Mouse (Mus musculus): ENCODE measurements at regions not wholly inside any gene's neighbourhood (a gene's known extent, or its start where the extent isn't known, plus 50 kb on each side); places are given as distances from the start of the nearest gene placed in this dataset.
"Not testable (repeated sequence)": the region's sequence is repeated elsewhere in the genome, so short reads cannot be mapped to it uniquely, and the experiment has no call there.

DNA sequence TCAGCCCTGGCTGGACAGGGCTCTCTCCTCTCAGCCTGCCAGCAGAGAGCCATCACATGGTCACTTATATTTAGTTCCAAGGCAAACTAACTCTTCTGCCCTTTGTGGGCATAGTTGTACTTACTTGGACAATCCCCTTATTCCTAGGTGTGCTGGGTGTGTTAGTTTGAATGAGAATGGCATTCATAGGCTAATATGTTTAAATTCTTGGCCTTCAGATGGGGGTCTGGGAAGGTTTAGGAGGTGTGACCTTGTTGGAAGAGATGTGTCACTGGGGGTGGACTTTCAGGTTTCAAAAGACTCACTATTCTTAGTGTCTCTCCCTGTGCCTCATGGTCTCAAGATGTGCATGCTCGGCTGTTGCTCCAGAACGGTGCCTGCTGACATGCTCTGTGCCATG lies 250.5 kb upstream of the Myo3a start:
- DNase-seq (ENCODE audit: low read depth, low spot score): no peak

DNA sequence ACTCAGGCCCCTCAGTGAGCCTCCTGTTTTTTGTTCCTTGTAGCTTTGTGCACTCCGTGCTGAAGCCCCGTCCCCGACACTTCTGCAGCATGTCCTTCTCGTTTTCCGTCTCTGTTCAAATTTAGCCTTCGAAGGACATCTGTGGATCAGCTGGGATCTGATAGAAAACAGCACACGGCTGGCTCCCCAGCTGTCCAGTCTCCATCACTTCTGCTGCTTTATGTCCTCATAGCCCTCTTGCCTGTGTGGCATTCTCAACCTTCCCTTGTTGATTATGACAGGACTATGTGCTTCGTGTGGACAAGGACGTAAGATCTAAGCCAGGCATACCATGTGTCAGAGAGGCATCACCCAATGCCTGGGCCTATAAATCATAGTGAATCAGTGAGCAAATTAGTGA lies 247.1 kb upstream of the Myo3a start:
- DNase-seq (ENCODE audit: low read depth, low spot score): no peak

DNA sequence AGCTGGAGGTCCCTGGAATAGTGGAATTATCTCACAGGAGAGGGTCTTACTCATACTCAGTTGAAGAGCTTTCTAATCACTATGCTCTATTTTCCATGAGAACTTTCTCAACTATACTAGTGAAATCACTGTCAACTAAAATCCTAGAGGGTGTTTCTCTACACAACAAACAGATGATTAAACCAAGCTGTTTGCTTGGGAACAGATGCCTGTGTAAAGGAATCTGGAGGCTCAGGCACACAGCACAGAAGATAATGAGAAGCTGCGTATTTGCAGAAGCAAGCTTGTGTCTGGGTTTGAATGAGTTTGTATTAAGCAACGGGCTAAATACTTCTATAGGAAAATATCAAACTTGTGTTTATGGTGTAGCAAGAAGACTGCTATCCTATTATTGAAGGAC lies 202.9 kb upstream of the Myo3a start:
- DNase-seq (ENCODE audit: low read depth, low spot score): no peak

DNA sequence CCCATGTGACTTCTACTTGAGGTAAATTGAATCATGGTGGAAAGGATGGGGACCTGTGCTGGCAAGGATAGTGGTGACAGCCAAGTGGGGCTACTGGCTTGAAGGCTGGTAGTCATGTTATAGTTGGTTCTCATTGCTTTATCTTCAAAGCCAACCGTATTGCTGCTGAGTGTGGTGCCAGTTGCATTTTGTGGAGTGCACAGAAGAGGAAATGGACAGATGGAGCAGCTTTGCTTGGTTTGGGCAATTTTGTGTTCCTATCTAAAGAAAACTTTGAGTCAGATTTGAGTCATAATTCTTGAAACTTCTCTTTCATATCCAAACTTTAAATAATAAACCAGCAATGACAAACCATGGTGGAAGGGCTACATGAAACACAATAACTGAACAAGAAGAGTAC lies 200.5 kb upstream of the Myo3a start:
- DNase-seq (ENCODE audit: low read depth, low spot score): peak; percentile 2

DNA sequence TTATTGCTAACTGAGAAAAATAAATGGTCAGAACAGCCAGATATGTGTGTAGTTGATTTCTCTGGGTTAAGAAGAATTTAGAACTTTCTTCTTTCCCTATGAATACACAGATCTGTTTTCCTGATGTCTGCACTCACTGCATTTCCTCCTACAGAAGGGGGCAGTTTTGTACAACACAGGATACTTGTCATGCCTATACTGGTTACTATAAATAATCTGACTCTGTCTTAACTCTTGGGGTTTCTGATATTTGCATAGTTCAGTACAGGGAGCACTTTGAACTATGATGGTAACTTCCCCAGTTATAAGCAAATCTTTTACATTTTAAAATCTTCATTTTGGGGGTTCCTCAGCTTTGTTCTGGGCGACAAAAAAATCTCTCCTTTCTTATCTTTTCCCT lies 198.7 kb upstream of the Myo3a start:
- no peak for DNase-seq (ENCODE audit: low read depth, low spot score)

DNA sequence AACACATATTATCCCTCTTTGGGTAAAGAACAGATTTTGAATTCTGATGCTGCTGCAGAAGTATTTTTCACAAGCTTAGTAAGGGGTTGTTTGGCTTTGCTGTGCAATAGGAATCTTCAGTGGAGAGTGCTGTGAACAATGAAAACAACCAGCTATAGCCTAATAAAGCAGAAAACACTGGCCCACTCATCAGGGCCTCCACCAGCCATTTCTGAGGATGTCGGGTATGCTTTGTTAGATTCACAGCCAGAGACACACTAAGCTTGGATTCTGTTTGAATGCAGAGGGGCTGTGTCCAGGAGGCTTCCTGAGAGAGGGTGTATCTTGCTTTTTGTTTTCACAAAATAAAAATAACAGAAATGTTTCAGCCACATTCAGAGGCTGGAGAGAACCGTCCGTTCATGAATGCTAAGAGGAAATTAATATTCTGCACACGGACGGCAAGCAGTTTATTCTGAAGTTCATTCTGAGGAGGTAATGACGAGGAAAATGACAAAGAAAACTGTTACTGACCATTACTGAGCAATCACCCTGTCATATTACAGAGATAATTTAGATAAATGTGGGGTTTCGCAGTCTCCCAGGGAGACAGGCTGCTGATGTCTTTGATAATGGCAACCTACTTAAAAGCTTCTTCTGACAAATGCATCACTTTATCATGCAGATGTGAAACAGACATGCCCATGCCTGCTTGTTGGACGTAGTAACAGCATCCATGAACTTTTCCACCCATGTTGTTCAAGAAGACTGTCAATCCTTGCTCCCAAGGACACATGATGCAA lies 198.1 kb upstream of the Myo3a start:
- DNase-seq (ENCODE audit: low read depth, low spot score): no peak

DNA sequence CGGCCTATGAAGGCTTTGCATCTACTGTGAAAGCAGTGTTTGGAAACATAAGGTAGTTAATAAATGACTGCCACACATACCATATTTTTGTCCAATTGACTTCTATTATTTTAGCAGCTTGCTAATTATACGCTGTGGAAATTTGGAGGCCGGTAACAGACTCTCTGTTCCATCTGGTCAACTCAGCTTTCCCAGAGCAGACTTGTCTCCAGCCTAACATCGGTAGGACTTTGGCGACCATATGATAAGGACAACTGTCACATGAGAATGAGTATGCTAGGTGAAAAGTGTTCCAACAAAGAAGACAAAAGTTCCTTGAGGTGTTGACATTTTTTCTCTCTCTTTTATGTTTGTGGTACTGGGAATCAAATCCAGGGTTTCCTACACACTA lies 197.5 kb upstream of the Myo3a start:
- DNase-seq (ENCODE audit: low read depth, low spot score): no peak

DNA sequence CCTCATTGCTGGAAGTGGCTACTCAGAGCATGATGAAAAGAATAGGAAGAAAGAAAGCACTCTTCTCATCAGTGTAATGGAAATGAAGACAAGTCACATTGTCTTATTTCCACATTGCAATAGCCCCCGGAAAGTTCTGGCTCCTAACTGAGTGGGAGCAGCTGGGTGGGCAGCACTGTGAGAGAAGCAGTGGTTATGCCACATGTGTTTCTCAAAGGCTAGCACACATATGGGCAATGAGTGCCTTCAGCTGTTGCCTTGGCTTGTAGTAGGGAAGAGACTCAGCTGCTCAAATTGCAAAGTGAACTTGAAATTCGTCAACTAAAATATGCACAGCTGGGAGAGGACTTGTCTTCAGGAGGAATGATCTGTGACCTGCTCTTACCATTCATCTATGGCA lies 190.5 kb upstream of the Myo3a start:
- no peak for DNase-seq (ENCODE audit: low read depth, low spot score)

DNA sequence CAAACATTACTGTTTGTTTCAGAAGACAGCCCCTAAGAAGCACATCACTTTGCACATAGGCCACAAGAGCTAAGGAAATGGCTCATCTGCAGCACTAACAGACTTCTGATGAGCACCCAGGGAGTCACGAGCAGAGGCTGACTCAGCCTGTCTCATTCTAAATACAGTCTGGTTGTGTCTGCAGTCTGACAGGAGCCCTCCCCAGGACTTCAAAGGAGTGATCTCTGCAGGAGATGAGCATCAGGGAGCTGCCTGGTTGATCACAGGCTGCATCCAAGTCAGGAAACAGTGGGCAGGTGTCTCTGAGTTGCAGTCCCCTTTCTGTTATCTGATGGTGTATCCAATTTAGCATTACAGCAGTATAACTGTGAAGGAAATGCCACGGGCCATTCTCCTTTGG lies 188.5 kb upstream of the Myo3a start:
- peak; percentile 13 for DNase-seq (ENCODE audit: low read depth, low spot score)

DNA sequence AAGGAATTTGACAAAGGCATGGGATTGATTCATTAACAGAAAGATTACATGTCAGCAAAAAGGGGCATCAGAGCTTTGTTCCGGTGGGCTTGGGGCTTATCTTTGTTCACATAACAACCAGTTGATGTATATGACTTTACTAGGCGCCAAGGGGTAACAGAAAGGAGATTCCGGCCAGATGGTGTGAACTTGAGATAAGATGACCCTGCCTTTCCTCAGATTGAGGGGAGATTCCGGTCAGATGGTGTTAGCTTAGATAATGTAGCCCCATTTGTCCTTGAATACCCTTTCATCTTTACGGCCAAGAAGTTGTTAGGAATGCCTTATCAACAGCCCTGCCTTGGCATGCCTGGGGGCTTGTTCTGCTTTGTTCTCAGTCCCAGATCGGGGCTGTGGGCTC lies 183.4 kb upstream of the Myo3a start:
- not testable (repeated sequence) for DNase-seq (ENCODE audit: low read depth, low spot score)

DNA sequence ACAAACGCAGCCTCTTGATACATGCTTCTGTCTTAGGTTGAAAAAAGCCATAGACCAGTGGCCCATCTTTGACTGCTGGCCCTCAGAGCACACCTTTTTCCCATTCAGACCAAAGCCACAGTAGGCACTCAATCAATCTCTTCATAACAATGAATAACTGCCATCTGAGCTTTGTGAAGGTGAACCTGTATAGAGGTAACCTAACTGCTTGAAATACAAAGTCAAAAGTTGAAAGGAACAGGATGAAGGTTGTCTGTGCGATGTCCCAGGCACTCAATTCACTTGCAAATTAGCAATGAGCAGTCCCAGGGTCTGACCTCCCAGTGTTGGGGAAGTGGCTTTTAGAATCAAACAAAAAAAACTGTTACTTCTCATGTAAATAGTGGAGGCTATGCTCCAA lies 182.4 kb upstream of the Myo3a start:
- DNase-seq (ENCODE audit: low read depth, low spot score): no peak

DNA sequence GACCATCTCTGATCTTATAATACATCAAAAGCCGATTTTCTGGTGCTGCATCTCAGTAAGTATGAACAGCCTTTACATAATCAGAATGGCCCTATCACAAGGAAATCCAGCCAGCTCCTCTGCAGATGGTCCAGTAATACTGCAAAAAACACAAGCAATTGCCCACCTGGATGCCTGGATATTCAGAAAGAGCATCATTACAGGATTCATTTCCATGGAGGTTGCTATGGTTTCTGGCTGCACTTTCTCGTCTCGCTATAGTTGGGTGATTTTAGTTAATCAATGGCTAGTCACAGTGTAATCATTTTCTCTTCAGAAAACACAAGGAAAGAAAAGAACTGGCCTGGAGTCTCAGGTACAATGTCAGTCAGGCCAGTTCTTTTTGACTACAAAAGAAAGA lies 179.8 kb upstream of the Myo3a start:
- no peak for DNase-seq (ENCODE audit: low read depth, low spot score)

DNA sequence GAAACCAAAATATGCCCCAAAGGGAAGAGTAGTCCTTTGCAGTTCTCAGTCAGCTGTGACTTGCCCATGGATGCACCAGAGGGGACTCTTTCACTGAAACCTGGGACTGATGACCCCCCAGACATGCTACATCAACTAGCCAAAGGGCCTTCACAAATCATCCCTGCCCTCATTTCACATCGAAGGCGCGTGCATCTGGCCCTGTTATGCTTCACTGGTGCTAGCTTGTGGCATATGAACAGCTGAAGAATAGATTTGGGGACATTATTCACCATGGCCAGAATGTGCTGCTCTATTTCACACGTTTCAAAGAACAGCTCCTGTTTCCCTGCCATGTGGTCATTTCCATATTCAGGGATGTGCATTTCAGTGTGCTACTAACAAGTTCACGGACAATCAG lies 160.8 kb upstream of the Myo3a start:
- no peak for DNase-seq (ENCODE audit: low read depth, low spot score)

DNA sequence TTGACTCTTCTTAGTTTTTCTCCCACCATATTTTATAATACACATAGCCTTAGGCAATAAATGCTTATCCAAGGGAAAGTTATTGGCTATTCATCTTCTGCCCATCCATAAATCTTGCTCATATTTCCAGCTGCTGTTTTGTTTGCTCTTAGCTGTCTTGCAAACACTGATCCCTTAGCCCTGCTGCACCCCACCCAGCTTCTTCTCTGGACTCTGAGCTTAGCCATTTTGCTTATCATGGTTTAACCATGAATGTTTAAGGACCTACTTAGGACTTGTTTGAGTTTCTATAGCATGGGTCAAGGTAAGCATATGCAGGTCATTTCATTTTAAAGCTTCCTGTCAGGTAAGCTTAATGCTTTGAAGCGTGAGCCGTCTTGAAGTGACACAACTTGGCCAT lies 130.5 kb upstream of the Myo3a start:
- DNase-seq (ENCODE audit: low read depth, low spot score): no peak

DNA sequence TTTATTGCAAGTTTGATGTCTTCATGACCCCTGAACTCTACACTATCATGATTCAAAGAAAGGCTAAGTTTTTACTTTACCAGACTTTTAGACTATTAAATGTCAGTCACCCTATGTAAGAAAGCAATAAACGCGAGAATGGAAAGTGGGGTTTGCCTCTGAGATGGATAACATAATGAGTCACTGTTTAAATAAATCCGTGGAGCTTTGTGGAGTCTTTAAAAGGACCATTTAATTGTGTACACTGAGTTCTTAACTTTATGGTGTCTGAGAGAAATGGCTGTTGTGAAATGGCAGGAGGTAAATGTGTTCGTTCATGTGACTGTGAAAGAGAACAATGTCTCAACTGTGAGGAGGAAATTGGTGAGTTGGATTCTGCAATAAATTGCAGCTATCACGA lies 122.2 kb upstream of the Myo3a start:
- DNase-seq (ENCODE audit: low read depth, low spot score): no peak

DNA sequence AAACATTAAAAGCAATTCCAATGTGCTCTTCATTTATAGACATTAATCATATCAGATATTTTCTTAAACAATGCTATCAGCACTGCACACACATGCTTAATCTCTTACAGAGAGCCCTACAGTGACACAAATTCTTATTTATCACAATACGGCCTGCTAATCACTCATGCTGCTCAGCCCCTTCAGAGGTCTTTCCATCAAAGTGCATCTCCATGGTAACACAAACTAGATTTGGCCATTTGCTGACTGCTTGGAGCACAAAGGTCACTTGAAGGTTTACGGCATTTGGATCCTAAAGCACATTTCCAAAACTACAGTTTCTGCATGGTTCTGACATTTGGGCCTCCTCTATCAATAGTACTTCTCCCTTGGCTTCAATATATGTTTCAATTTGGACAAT lies 77.6 kb upstream of the Myo3a start:
- DNase-seq (ENCODE audit: low read depth, low spot score): no peak

DNA sequence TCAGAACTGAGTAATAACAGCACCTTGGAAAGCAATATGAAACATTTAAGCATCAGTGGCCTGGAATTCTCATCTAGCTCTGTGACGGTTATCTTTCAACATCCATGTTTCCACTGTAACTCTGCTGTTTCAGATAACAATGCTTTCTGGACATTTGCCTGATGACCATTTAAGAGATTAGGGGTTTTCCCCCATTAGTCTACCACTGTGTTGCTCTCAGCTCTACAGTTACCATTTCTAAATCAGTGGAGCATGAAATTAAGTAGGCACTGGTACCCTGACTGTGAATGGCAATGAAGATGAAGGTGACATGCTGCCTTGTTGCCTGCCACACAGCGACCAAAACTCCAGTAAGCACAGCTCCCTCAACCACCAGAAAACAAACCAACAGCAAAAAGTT lies 70.7 kb upstream of the Myo3a start:
- DNase-seq (ENCODE audit: low read depth, low spot score): no peak

DNA sequence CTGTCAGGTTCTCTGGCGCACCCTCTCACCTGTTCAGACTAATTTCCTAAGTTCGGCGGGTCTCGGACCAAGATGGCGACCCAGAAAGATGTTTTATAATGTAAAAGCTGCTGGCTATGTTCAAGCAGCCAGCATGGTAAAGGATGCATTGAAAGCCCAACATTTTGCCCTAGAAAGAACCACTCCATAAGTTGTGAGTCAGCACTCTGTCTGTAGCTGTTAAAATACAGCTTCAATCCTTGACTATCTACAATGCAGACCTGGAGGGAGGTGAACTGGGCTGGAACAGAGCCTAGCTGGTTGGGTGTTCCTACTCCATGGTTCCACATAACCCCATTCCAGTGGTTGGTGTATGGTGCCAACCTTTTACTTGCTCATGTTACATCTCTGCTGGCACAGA lies 61.9 kb upstream of the Myo3a start:
- no peak for DNase-seq (ENCODE audit: low read depth, low spot score)

DNA sequence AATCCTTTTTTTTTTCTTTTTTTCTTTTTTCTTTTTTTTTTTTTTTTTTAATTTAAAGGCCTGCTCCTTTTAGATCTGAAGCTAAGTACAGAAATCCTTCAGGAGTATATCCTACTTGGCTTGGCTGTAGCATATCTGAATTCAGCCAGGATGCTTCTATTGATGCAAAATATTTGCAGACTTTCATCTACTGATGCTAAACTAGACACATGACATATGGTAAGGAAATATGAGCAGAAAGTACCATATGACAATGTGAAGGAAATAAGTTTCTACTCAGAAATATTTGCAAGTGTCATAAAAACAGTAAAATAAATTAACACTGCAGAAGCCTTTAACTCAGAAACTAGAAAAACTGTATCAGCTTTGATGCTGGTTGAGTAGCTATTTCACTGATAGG lies 61.4 kb upstream of the Myo3a start:
- no peak for DNase-seq (ENCODE audit: low read depth, low spot score)

Data from 3T3-L1 (cell line).